Mouse (Mus musculus) ES-Bruce4 (cell line): ENCODE data around the gene Phpt1. TPM values are rescaled to one million over a fixed set of nuclear protein-coding genes. Genes with fewer than 3 reads are reported as not detected.
A peak's percentile ranks its signal among the peaks of the same experiment; 100 is the strongest.

Experiments used
- H3K27ac ChIP-seq: 2 replicates; pipeline ENCODE4 v1.5.1; 2012; ENCODE audit warnings: low read length, inconsistent platforms; ENCODE audit not compliant: insufficient read depth
- H3K27me3 ChIP-seq: 2 replicates; pipeline ENCODE4 v1.6.1; 2012; ENCODE audit warnings: mild to moderate bottlenecking, low read length, inconsistent platforms; ENCODE audit not compliant: control insufficient read depth, poor library complexity, insufficient read depth, severe bottlenecking
- H3K36me3 ChIP-seq: 2 replicates; pipeline ENCODE4 v1.6.1; 2012; ENCODE audit warnings: inconsistent platforms, mild to moderate bottlenecking, low read length, moderate library complexity; ENCODE audit not compliant: control insufficient read depth, poor library complexity, insufficient read depth, severe bottlenecking
- H3K4me1 ChIP-seq: one replicate; pipeline ENCODE4 v1.8.1; 2011; ENCODE audit warnings: low read length; ENCODE audit not compliant: control insufficient read depth, insufficient read depth
- H3K4me3 ChIP-seq: 2 replicates; pipeline ENCODE4 v1.5.1; 2011; ENCODE audit warnings: low read depth, mild to moderate bottlenecking, low read length
- H3K9ac ChIP-seq: 2 replicates; pipeline ENCODE4 v1.6.1; 2012; ENCODE audit warnings: low read depth, mild to moderate bottlenecking, inconsistent platforms; ENCODE audit not compliant: poor library complexity, severe bottlenecking
- H3K9me3 ChIP-seq: replicated peaks from 2 replicates; pipeline ENCODE4 v1.6.1; 2012; ENCODE audit warnings: mild to moderate bottlenecking, low read length, inconsistent platforms; ENCODE audit not compliant: control insufficient read depth, poor library complexity, insufficient read depth, severe bottlenecking
- CTCF ChIP-seq: IDR thresholded peaks from one replicate; pipeline ENCODE4 v1.8.1; 2011; ENCODE audit warnings: low read depth, low read length
- EP300 ChIP-seq: IDR thresholded peaks from 2 replicates; pipeline ENCODE4 v1.6.1; 2011; ENCODE audit warnings: low read depth, low read length; ENCODE audit not compliant: insufficient read depth
- POLR2A ChIP-seq: IDR thresholded peaks from one replicate; pipeline ENCODE4 v1.8.1; 2011; ENCODE audit warnings: low read length; ENCODE audit not compliant: insufficient read depth
- polyA plus RNA-seq: library from polyadenylated mRNA; stranded (reverse); fragments of >200 nt; gene quantifications from 2 replicates; pipeline ENCODE4 v1.2.4, GENCODE M21; 2011; ENCODE audit warnings: low read depth; ENCODE audit not compliant: missing spikeins, insufficient read depth, insufficient read length

The Phpt1 gene
- polyA plus RNA-seq, 1 experiment, result 37.0 TPM

DNA sequence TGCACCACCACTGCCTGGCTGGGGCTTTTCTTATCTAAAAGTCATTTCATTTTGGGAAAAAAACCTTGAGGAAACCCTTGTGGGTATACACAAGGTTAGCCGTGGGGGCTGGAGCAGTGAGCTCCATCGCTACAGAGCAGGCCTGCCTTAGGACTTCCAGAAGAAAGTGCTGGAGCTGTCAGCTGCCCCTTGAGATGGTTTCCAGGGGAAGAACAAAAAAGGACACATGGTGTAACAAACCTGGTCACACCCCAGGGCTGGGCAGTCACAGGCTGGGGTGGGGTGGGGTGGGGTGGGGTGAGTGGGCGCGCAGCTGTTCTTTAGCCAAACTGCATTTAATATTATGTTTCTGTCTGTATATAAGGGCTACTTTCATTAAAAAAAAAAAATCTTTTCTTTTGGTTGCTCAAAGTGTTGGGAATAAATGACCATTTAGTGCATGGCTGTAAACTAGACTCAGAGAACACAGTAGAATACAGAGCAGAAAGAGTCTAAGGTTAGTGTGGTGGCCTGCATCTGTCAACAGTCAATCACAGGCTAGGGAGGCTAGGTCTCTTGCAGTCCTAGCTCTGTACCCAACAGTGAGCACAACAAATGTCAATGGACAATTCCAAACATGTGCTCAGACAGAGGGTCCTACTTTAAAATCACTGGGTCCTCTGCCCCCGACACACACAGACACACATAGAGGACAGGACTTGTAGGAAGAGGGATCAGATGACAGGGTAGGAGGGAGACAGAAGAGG is 21.9 kb upstream of the Phpt1 start:
- Histone ChIP-seq H3K27me3 (no peaks in the 10 kb centered on the region), H3K27ac (no peak overlapping the region), H3K4me3 (no peak overlapping the region), H3K4me1 (no peaks in the 10 kb centered on the region), H3K36me3 (peaks cover 30% of the 10 kb centered on the region), H3K9ac (no peak overlapping the region), H3K9me3 (no peaks in the 10 kb centered on the region)
- TF ChIP-seq EP300 (no peak), POLR2A (no peak), CTCF (no peak)

DNA sequence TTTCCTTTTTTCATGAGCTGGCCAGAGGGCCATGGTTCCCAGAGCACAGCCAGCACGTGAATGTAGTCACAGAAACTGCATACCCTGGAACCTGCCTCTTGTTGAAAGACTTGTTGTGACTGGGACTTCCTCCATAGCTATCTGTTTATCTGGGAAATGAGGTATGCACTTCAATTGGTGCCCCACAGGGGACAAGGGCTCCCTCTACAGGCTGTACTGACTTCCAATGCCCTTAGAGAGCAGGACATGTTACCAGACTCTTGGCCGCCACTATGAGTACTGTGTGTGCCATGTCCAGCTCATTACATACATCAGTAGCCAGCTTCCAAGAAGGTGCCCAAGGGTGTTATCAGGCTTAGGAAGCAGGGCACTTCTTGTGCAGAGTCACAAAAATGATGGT is 16.8 kb upstream of the Phpt1 start:
- Histone ChIP-seq H3K36me3 (peaks cover 24% of the 10 kb centered on the region), H3K27ac (no peak overlapping the region), H3K9ac (no peak overlapping the region), H3K4me3 (no peak overlapping the region), H3K27me3 (no peaks in the 10 kb centered on the region), H3K9me3 (no peaks in the 10 kb centered on the region), H3K4me1 (no peaks in the 10 kb centered on the region)
- TF ChIP-seq CTCF, result peak; percentile 49
- TF ChIP-seq EP300, result no peak

DNA sequence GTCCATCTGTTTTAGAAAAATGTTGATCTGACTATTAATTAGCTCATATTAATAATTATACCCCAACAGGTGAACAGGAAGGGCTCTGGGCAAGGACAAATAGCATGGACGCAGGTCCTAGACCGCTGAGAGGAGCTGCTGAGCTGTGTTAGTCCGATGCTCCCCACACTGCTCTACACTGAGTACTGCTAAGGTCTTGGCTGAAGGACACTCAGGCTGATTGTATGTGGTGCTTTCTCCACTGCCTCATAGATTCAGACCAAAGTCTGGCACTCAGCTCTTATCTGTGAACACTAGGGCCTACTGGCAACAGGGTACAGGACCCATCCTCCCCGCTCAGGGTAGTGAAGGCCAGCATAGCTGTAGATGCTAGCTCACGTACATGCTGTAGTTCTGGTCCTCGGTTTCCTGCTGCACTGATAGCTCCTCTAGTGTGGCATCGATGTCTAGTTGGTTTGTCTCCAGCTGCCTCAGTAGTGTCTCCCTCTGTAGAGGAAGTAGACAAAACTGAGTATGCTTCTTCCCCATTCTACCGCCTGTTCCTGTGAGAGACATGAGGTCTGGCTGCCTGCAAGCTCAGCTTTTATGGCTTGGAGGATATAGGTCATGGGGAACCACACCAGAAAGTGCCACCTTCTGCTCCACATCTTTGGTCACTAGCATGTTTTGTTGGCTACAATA is 13.3 kb upstream of the Phpt1 start:
- Histone ChIP-seq H3K4me1 (no peaks in the 10 kb centered on the region), H3K4me3 (no peak overlapping the region), H3K27ac (no peak overlapping the region), H3K36me3 (peaks cover 7% of the 10 kb centered on the region), H3K9ac (no peak overlapping the region), H3K9me3 (no peaks in the 10 kb centered on the region), H3K27me3 (no peaks in the 10 kb centered on the region)
- TF ChIP-seq CTCF (no peak), EP300 (no peak), POLR2A (no peak)

DNA sequence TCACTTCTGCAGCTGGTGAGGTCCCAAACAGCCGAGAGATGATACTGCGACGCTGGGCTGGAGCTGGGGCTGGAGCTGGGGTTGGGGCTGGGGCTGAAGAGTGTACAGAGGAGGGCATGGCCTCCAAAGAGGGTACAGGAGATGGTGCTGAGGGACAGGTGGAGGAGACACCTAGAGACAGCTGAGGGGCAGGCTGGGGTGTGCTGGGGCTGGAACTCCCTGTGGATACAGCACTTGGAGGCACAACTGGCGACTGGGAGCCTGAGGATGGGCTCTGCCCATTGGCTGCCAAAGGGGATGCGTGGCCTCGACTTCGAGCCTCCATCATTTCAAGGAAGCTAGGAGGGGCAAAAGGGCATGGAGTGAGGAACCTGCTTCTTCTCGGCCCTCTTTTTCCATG is 12.3 kb upstream of the Phpt1 start:
- Histone ChIP-seq H3K36me3 (peaks cover 3% of the 10 kb centered on the region; the same call in 1 of the 2 replicates), H3K9me3 (no peaks in the 10 kb centered on the region), H3K4me1 (no peaks in the 10 kb centered on the region), H3K9ac (no peak overlapping the region), H3K27me3 (no peaks in the 10 kb centered on the region), H3K4me3 (no peak overlapping the region), H3K27ac (no peak overlapping the region)
- TF ChIP-seq CTCF (no peak), POLR2A (no peak), EP300 (no peak)

DNA sequence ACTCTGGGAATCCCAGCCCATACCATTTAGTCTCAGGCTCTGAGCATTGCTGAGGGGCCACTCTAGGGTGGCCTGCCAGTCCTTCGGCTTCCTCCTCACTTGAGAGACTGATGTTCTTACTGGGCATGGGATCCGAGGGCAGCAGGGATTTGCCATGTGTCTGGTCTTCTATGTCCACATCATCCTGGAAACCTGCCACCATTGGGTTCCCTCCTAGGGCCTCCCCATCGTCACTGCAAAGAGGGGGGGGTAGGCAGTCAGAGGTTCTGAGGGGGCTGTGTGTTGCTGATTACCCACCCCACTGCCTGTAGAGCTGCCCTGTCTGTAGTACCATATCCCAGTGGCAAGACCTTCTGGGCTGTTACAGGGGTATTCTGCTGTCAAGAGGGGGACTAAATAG is 10.6 kb upstream of the Phpt1 start:
- no peaks in the 10 kb centered on the region for H3K27me3 ChIP-seq

DNA sequence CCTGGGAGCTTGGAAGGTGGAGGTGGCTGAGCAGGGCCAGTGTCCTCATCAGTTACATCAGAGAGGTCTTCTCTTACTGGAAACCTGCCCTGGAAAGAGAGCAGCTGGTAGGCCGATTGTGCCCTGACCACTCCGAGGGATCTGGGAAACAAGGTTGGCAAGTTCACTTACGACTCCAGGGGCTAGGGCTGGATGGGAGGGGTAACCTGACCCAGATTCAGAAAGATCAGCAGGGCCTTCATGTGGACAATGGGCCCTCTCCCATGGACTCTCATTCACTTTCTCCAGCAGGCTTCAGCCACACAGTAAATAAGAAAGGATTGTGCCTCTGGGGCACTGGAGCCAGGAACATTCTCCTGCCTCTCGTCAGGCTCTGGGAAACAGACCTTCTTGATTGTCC is 9.8 kb upstream of the Phpt1 start:
- Histone ChIP-seq H3K27ac (no peak overlapping the region), H3K4me1 (no peaks in the 10 kb centered on the region), H3K27me3 (no peaks in the 10 kb centered on the region), H3K9me3 (no peaks in the 10 kb centered on the region), H3K9ac (no peak overlapping the region), H3K36me3 (no peaks in the 10 kb centered on the region), H3K4me3 (no peak overlapping the region)
- TF ChIP-seq CTCF, result no peak

More for the DNA sequence above, 10.6 kb upstream of the Phpt1 start:
- Histone ChIP-seq H3K4me3 (no peak overlapping the region), H3K36me3 (no peaks in the 10 kb centered on the region), H3K9me3 (no peaks in the 10 kb centered on the region), H3K27ac (no peak overlapping the region), H3K4me1 (no peaks in the 10 kb centered on the region), H3K9ac (no peak overlapping the region)
- no peak for TF ChIP-seq POLR2A
- no peak for TF ChIP-seq EP300
- no peak for TF ChIP-seq CTCF
